Mouse (Mus musculus): ENCODE measurements around the gene Optn.

DNA sequence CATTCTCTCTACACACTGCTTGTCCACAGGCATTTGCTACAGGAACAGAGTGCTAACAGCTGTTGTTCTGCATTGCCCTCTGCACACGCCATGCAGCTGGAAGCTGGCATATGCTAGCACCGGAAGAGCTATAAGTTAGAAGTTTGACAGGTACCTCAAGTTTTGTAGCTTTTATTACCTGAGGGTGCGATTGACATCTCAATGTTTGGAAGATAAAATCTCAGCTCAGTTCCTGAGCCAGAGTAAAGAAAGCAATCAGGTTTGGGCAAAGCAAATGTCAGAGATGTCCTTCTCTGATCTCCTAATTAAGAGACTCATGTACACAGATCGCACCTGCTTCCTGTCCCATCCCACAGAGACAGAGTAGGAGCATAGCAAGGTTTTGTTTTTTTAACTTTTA is 77.1 kb downstream of the Optn start:
- TF ChIP-seq POLR2A (IDR thresholded peaks at IDR 0.05; ENCODE audit: insufficient read length, low read depth) (no peak), MYOG (IDR thresholded peaks at IDR 0.05; ENCODE audit: control insufficient read depth in 1 of 3, insufficient read depth in 1 of 3, insufficient read length in 2 of 3, low read depth in 2 of 3) (no peak), MAX (IDR thresholded peaks at IDR 0.05; ENCODE audit: low read depth) (no peak), TCF12 (IDR thresholded peaks at IDR 0.05; ENCODE audit: insufficient read depth, poor library complexity, severe bottlenecking) (no peak), USF1 (IDR thresholded peaks at IDR 0.05; ENCODE audit: low read depth) (no peak), SRF (IDR thresholded peaks at IDR 0.05; ENCODE audit: control insufficient read depth, insufficient read length, low read depth) (no peak)

Data from myocyte (in vitro differentiated cells).